Mouse (Mus musculus) lung, adult 2 months (tissue): ENCODE measurements around the gene Ttc7.

Source experiments
- CTCF ChIP-seq: fragments of 200-500 bp; IDR thresholded peaks from 2 replicates; pipeline ENCODE4 v1.5.1; 2011; ENCODE audit warnings: mild to moderate bottlenecking, low read length, control low read depth; ENCODE audit not compliant: insufficient read depth
- POLR2A ChIP-seq: fragments of 200-500 bp; IDR thresholded peaks from 2 replicates; pipeline ENCODE4 v1.6.1; 2011; ENCODE audit warnings: low read depth, mild to moderate bottlenecking, control low read depth, low read length, borderline replicate concordance; ENCODE audit errors: extremely low read depth

DNA sequence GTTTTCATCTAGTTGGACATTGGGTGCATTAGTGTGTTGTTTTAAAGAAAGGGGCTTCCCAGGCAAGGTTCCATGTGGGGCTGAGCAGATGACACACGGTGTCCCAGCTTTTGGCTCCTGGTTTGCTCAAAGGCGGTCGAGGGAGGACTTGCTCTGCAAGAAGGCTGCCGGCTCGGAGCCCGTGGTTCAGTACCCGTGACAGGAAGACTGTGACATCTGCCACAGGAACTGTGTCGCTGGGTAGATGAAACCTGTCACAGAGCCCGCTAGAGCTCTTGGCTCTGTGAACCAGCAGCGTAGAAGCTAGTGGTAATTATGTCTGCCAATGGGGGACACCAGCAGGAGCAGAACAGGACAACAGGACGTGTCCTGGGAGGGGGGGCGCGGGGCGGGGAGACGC, 42.8 kb downstream of the Ttc7 start:
- no peak for TF ChIP-seq POLR2A
- TF ChIP-seq CTCF: no peak
